Mouse (Mus musculus) midbrain, embryonic 10.5 days (tissue): ENCODE results near the gene Rybp. TPM values are rescaled to one million over a fixed set of nuclear protein-coding genes. Genes with fewer than 3 reads are reported as not detected.

ENCODE experiments used
- DNase-seq: peaks from one replicate; pipeline ENCODE4 v3.0.0-alpha.2; 2017; ENCODE audit warnings: low spot score
- H3K27ac ChIP-seq: fragments of 300-500 bp; sonication (generic); replicated peaks from 2 replicates; pipeline ENCODE4 v1.5.1; 2016; ENCODE audit warnings: mild to moderate bottlenecking
- H3K27me3 ChIP-seq: fragments of 300-500 bp; sonication (generic); 2 replicates; pipeline ENCODE4 v1.6.1; 2016; ENCODE audit warnings: low read depth, mild to moderate bottlenecking; ENCODE audit not compliant: poor library complexity, severe bottlenecking
- H3K36me3 ChIP-seq: fragments of 300-500 bp; sonication (generic); 2 replicates; pipeline ENCODE4 v1.6.1; 2016; ENCODE audit warnings: mild to moderate bottlenecking, moderate library complexity
- H3K4me1 ChIP-seq: fragments of 300-500 bp; sonication (generic); 2 replicates; pipeline ENCODE4 v1.6.1; 2016
- H3K4me3 ChIP-seq: fragments of 300-500 bp; sonication (generic); 2 replicates; pipeline ENCODE4 v1.5.1; 2016; ENCODE audit warnings: mild to moderate bottlenecking, moderate library complexity
- H3K9me3 ChIP-seq: fragments of 300-500 bp; sonication (generic); replicated peaks from 2 replicates; pipeline ENCODE4 v1.6.1; 2016; ENCODE audit warnings: mild to moderate bottlenecking
- WGBS: fragments of 180-500 bp; shearing (Covaris S2); methylation state at CpG from one replicate; pipeline ENCODE4 v1.1.7; 2016; 5-methylcytosine and 5-hydroxymethylcytosine counted together
- polyA plus RNA-seq: library from polyadenylated mRNA; unstranded; fragments of >200 nt; fragmentation: Nextera tagmentation; extraction: Ambion mirVana; gene quantifications from 2 replicates; pipeline ENCODE4 v1.2.1, GENCODE M21; 2016

Rybp gene
- polyA plus RNA-seq, 1 experiment from 2014 or later = 11.2 TPM

GRCm38 (mm10) chr6:100314201-100314600 is 26.9 kb upstream of the Rybp start:
- Histone ChIP-seq H3K4me1 (no peaks in the 10 kb centered on the region), H3K27ac (no peak overlapping the region), H3K27me3 (peaks cover 16% of the 10 kb centered on the region; the same call in 1 of the 2 replicates), H3K9me3 (no peaks in the 10 kb centered on the region), H3K4me3 (no peak overlapping the region), H3K36me3 (no peaks in the 10 kb centered on the region)
- WGBS = 79% methylated on average over 8 of the region's 8 CpGs
- no peak for DNase-seq

GRCm38 (mm10) chr6:100311167-100311566 is 23.9 kb upstream of the Rybp start:
- DNase-seq = no peak
- Histone ChIP-seq H3K27ac (no peak overlapping the region), H3K4me1 (no peaks in the 10 kb centered on the region), H3K4me3 (no peak overlapping the region), H3K36me3 (no peaks in the 10 kb centered on the region), H3K27me3 (peaks cover 9% of the 10 kb centered on the region; the same call in 1 of the 2 replicates), H3K9me3 (no peaks in the 10 kb centered on the region)
- 92% methylated on average over 1 of the region's 1 CpGs for WGBS

- DNase-seq = no peak
- Histone ChIP-seq H3K27me3 (peaks cover 26% of the 10 kb centered on the region), H3K4me3 (no peak overlapping the region), H3K4me1 (peaks cover 18% of the 10 kb centered on the region), H3K9me3 (no peaks in the 10 kb centered on the region), H3K36me3 (no peaks in the 10 kb centered on the region), H3K27ac (no peak overlapping the region)
- 70% methylated on average over 10 of the region's 10 CpGs for WGBS
Measured at GRCm38 (mm10) chr6:100304831-100305230, 17.5 kb upstream of the Rybp start.

GRCm38 (mm10) chr6:100301410-100302108 is 14.3 kb upstream of the Rybp start:
- Histone ChIP-seq H3K4me1 (peaks cover 18% of the 10 kb centered on the region), H3K27ac (no peak overlapping the region), H3K9me3 (no peaks in the 10 kb centered on the region), H3K4me3 (no peak overlapping the region), H3K36me3 (no peaks in the 10 kb centered on the region), H3K27me3 (peaks cover 50% of the 10 kb centered on the region)
- WGBS = 65% methylated on average over 8 of the region's 8 CpGs
- no peak for DNase-seq

- no peak overlapping the region for H3K4me3 ChIP-seq
- no peaks in the 10 kb centered on the region for H3K36me3 ChIP-seq
- WGBS = 42% methylated on average over 3 of the region's 3 CpGs
- H3K9me3 ChIP-seq = no peaks in the 10 kb centered on the region
- peaks cover 18% of the 10 kb centered on the region for H3K4me1 ChIP-seq
- H3K27ac ChIP-seq = no peak overlapping the region
- DNase-seq = no peak
- peaks cover 50% of the 10 kb centered on the region for H3K27me3 ChIP-seq
Measured at GRCm38 (mm10) chr6:100300831-100301230, 13.5 kb upstream of the Rybp start.

GRCm38 (mm10) chr6:100298945-100299344 is 11.7 kb upstream of the Rybp start:
- H3K27ac ChIP-seq = no peak overlapping the region
- WGBS = 82% methylated on average over 4 of the region's 4 CpGs
- H3K27me3 ChIP-seq = peaks cover 51% of the 10 kb centered on the region
- no peak overlapping the region for H3K4me3 ChIP-seq
- H3K36me3 ChIP-seq = no peaks in the 10 kb centered on the region
- peaks cover 14% of the 10 kb centered on the region for H3K4me1 ChIP-seq
- no peak for DNase-seq
- H3K9me3 ChIP-seq = no peaks in the 10 kb centered on the region

GRCm38 (mm10) chr6:100297536-100297935 is 10.3 kb upstream of the Rybp start:
- no peaks in the 10 kb centered on the region for H3K9me3 ChIP-seq
- whole genome bisulfite sequencing = 93% methylated on average over 8 of the region's 8 CpGs
- H3K4me3 ChIP-seq = no peak overlapping the region
- peaks cover 58% of the 10 kb centered on the region for H3K27me3 ChIP-seq
- H3K27ac ChIP-seq = no peak overlapping the region
- no peak for DNase-seq
- H3K4me1 ChIP-seq = peaks cover 13% of the 10 kb centered on the region
- no peaks in the 10 kb centered on the region for H3K36me3 ChIP-seq

- no peaks in the 10 kb centered on the region for H3K36me3 ChIP-seq
- H3K4me3 ChIP-seq = no peak overlapping the region
- WGBS = 92% methylated on average over 6 of the region's 6 CpGs
- H3K4me1 ChIP-seq = peaks cover 11% of the 10 kb centered on the region
- DNase-seq = no peak
- H3K27ac ChIP-seq = no peak overlapping the region
- H3K27me3 ChIP-seq = peaks cover 63% of the 10 kb centered on the region
- H3K9me3 ChIP-seq = no peaks in the 10 kb centered on the region
Measured at GRCm38 (mm10) chr6:100292411-100292810, 5.1 kb upstream of the Rybp start.

- Histone ChIP-seq H3K36me3 (no peaks in the 10 kb centered on the region), H3K9me3 (no peaks in the 10 kb centered on the region), H3K27me3 (peaks cover 61% of the 10 kb centered on the region), H3K4me3 (no peak overlapping the region), H3K4me1 (peaks cover 30% of the 10 kb centered on the region), H3K27ac (no peak overlapping the region)
- no peak for DNase-seq
- 85% methylated on average over 5 of the region's 5 CpGs for WGBS
Measured at GRCm38 (mm10) chr6:100289058-100289457, 1.8 kb upstream of the Rybp start.

GRCm38 (mm10) chr6:100288730-100289035 is 1.4 kb upstream of the Rybp start:
- WGBS = 50% methylated on average over 4 of the region's 4 CpGs
- Histone ChIP-seq H3K36me3 (0 out of 2 replicates have a peak, but pooled peaks cover 2% of the 10 kb centered on the region), H3K9me3 (no peaks in the 10 kb centered on the region), H3K27ac (no peak overlapping the region; the same call in 1 of the 2 replicates), H3K4me3 (peak overlapping the region; percentile 80; the same call in 1 of the 2 replicates), H3K4me1 (peaks cover 34% of the 10 kb centered on the region), H3K27me3 (peaks cover 58% of the 10 kb centered on the region)
- no peak for DNase-seq

GRCm38 (mm10) chr6:100288016-100288729 is 888 bp upstream of the Rybp start:
- Histone ChIP-seq H3K9me3 (no peaks in the 10 kb centered on the region), H3K36me3 (0 out of 2 replicates have a peak, but pooled peaks cover 2% of the 10 kb centered on the region), H3K27me3 (peaks cover 54% of the 10 kb centered on the region), H3K4me1 (peaks cover 34% of the 10 kb centered on the region), H3K4me3 (peak overlapping the region; percentile 80), H3K27ac (peak overlapping the region; percentile 98)
- 2% methylated on average over 23 of the region's 23 CpGs for WGBS
- DNase-seq = no peak

- Histone ChIP-seq H3K27ac (peak overlapping the region; percentile 98), H3K4me1 (peaks cover 34% of the 10 kb centered on the region), H3K4me3 (peak overlapping the region; percentile 80), H3K27me3 (peaks cover 40% of the 10 kb centered on the region), H3K36me3 (0 out of 2 replicates have a peak, but pooled peaks cover 2% of the 10 kb centered on the region), H3K9me3 (no peaks in the 10 kb centered on the region)
- WGBS = 2% methylated on average over 111 of the region's 117 CpGs
- DNase-seq = peak; percentile 74
Measured at GRCm38 (mm10) chr6:100286573-100287333, 532 bp downstream of the Rybp start.
